Mouse (Mus musculus): Measurements from ENCODE around the gene Hsd17b12. TPM values are rescaled to one million over a fixed set of nuclear protein-coding genes. Genes with fewer than 3 reads are reported as not detected.

The Hsd17b12 gene
- polyA plus RNA-seq, 1 experiment from 2014 or later, result 138 TPM

DNA sequence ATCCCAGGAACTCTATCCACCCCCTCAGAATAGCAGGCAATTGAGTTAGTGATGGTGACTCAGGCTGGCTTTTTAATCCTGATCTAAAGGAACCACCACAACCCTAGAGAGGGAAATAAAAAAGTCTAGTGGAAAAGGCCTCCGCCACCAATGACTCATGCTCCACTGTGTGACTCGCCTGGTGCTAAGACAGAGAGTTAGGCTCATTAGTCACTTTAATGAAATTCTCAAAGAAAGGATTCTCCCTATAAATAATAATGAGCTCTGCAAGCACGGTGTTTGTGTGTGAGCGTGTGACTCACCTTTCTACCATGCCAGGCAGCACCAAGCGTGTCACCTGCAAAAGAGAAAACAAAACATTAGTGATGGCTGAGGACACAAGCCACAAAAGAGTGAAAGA lies 105.8 kb downstream of the Hsd17b12 start:
- ATAC-seq (ENCODE audit: low read depth), result no peak
- Histone ChIP-seq H3K27ac (ENCODE audit: low read depth, low read length) (no peak overlapping the region), H3K9me3 (ENCODE audit: control insufficient read depth, low read length) (no peaks in the 10 kb centered on the region), H3K9ac (replicated peaks; ENCODE audit: low read depth, low read length) (no peak overlapping the region), H3K4me3 (ENCODE audit: low read depth, low read length) (no peak overlapping the region), H3K4me2 (ENCODE audit: low read depth, low read length) (no peak overlapping the region), H3K27me3 (ENCODE audit: control insufficient read depth, insufficient read depth, low read length) (no peaks in the 10 kb centered on the region), H3K4me1 (ENCODE audit: control insufficient read depth, insufficient read depth, low read length) (peaks cover 11% of the 10 kb centered on the region; the same call in 1 of the 2 replicates), H3K36me3 (ENCODE audit: control insufficient read depth, insufficient read depth, low read length) (no peaks in the 10 kb centered on the region)
- WGBS, result 83% methylated on average over 5 of the region's 5 CpGs

DNA sequence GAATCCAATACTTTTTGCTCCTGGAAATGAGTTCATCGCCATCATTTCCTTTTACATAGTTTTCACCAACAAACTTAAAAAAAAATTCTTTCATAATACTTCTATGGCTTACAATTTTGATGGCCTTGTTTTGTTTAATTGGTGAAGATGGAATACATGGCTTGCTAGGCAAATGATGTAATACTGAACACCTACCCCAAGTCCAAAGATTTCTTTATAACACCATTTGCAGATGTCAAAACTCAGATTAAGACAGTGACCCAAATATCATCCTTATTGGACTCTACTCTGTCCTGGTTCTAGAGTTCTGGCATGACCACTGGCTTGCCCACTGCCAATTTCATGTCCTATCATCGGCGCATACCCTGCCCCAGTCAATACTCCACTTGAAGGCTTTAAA lies 106.9 kb downstream of the Hsd17b12 start:
- Histone ChIP-seq H3K9me3 (ENCODE audit: control insufficient read depth, low read length) (no peaks in the 10 kb centered on the region), H3K4me3 (ENCODE audit: low read depth, low read length) (no peak overlapping the region), H3K36me3 (ENCODE audit: control insufficient read depth, insufficient read depth, low read length) (no peaks in the 10 kb centered on the region), H3K4me1 (ENCODE audit: control insufficient read depth, insufficient read depth, low read length) (peaks cover 11% of the 10 kb centered on the region; the same call in 1 of the 2 replicates), H3K4me2 (ENCODE audit: low read depth, low read length) (no peak overlapping the region), H3K27ac (ENCODE audit: low read depth, low read length) (no peak overlapping the region), H3K27me3 (ENCODE audit: control insufficient read depth, insufficient read depth, low read length) (no peaks in the 10 kb centered on the region), H3K9ac (replicated peaks; ENCODE audit: low read depth, low read length) (no peak overlapping the region)
- no peak for ATAC-seq (ENCODE audit: low read depth)
- WGBS, result 97% methylated on average over 3 of the region's 3 CpGs

DNA sequence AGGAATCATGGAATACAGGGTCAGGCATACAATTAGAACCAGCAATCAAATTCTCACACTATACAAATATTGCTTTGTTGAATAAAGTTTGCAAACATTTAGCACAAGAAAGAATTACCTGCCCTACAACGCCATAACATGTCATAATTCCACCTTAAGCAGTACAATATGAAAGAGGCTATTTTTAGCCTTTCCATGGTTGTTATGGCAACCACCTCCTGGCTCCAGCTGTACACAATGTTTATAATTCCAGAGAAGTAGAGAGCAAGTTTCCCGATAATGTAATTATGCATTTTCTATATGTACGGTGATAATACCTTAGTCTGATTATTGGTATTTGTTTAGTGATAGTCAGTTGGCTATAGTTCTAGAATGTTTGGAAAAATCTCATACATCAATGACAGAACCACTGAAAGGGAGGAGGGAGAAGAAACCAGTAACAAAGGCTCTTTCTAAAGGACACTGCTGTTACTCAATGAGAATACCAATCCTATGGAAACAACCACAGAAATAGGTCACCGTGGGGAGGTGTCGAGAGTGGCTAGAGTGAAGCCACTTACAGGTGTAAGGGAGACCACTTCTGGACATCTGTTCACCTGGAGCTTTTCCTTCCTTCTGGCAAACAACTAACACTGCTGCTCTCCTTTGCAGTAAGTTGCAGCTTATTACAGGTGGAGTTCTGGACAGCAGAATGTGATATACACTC lies 108.1 kb downstream of the Hsd17b12 start:
- WGBS, result 62% methylated on average over 5 of the region's 5 CpGs
- Histone ChIP-seq H3K4me1 (ENCODE audit: control insufficient read depth, insufficient read depth, low read length) (peaks cover 11% of the 10 kb centered on the region; the same call in 1 of the 2 replicates), H3K36me3 (ENCODE audit: control insufficient read depth, insufficient read depth, low read length) (no peaks in the 10 kb centered on the region), H3K4me2 (ENCODE audit: low read depth, low read length) (no peak overlapping the region), H3K9me3 (ENCODE audit: control insufficient read depth, low read length) (no peaks in the 10 kb centered on the region), H3K4me3 (ENCODE audit: low read depth, low read length) (no peak overlapping the region), H3K27ac (ENCODE audit: low read depth, low read length) (no peak overlapping the region), H3K27me3 (ENCODE audit: control insufficient read depth, insufficient read depth, low read length) (no peaks in the 10 kb centered on the region), H3K9ac (replicated peaks; ENCODE audit: low read depth, low read length) (no peak overlapping the region)
- ATAC-seq (ENCODE audit: low read depth), result peak; percentile 31; the same call in 1 of the 2 replicates

DNA sequence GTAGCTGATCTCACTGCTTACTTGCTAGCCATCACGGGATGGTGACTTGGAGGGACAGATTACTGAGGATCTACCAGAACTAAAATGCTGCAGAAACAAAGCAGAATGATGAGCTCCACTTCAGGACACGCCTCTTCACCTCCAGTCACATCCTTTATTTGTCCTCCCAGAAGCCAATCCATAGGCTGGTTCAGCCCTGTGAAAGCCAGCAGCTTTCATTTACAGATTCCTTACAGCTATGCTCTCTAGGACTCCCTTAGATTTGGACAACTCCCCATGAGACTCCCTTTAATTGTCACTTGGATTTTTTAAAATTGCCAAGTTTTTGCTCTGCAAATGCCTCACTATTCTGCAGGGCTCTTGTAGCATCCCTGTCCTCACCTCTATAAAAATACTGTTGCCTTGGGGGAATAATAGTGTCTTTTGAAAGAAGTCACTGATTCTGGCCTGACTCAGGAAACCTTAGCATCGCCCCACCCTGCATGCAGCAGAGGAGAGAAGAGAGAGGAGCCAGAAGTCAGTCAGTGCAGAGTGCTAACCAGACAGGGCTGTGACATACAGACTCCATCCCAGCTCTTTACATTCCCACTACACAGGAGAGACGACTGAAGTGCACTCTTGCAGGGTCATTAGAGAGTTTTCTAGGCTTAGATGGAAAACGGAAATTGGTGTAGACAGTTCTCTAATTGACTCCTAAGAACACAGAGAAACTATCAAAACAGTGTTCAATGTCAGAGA lies 108.9 kb downstream of the Hsd17b12 start:
- Histone ChIP-seq H3K9ac (replicated peaks; ENCODE audit: low read depth, low read length) (no peak overlapping the region), H3K4me1 (ENCODE audit: control insufficient read depth, insufficient read depth, low read length) (peaks cover 14% of the 10 kb centered on the region; the same call in 1 of the 2 replicates), H3K27ac (ENCODE audit: low read depth, low read length) (peak overlapping the region; percentile 44), H3K36me3 (ENCODE audit: control insufficient read depth, insufficient read depth, low read length) (no peaks in the 10 kb centered on the region), H3K4me2 (ENCODE audit: low read depth, low read length) (no peak overlapping the region), H3K9me3 (ENCODE audit: control insufficient read depth, low read length) (no peaks in the 10 kb centered on the region), H3K4me3 (ENCODE audit: low read depth, low read length) (no peak overlapping the region), H3K27me3 (ENCODE audit: control insufficient read depth, insufficient read depth, low read length) (no peaks in the 10 kb centered on the region)
- 68% methylated on average over 5 of the region's 5 CpGs for WGBS
- ATAC-seq (ENCODE audit: low read depth), result no peak

DNA sequence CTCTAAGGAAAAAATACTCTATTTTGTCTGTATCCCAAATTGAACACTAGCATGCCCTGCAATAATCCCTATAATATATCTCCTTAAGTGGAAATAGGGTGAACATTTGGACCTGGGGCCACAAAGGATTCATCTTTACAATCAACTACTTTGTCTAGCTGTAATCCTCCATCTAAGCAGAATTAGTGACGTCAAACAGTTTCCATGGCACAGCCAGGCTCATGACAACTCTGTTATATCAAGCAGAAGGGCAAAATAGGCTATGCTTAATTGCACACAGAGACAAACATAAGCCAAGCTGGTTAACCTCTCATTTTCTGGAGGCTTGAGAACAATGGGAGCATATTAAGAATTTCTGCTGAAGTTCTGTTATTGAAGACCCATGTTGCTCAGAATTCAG lies 109.5 kb downstream of the Hsd17b12 start:
- WGBS, result 53% methylated on average over 1 of the region's 1 CpGs
- Histone ChIP-seq H3K4me3 (ENCODE audit: low read depth, low read length) (no peak overlapping the region), H3K4me2 (ENCODE audit: low read depth, low read length) (no peak overlapping the region), H3K36me3 (ENCODE audit: control insufficient read depth, insufficient read depth, low read length) (no peaks in the 10 kb centered on the region), H3K27me3 (ENCODE audit: control insufficient read depth, insufficient read depth, low read length) (no peaks in the 10 kb centered on the region), H3K27ac (ENCODE audit: low read depth, low read length) (peak overlapping the region; percentile 44; the same call in 1 of the 2 replicates), H3K9ac (replicated peaks; ENCODE audit: low read depth, low read length) (no peak overlapping the region), H3K4me1 (ENCODE audit: control insufficient read depth, insufficient read depth, low read length) (peaks cover 14% of the 10 kb centered on the region; the same call in 1 of the 2 replicates), H3K9me3 (ENCODE audit: control insufficient read depth, low read length) (no peaks in the 10 kb centered on the region)
- no peak for ATAC-seq (ENCODE audit: low read depth)

DNA sequence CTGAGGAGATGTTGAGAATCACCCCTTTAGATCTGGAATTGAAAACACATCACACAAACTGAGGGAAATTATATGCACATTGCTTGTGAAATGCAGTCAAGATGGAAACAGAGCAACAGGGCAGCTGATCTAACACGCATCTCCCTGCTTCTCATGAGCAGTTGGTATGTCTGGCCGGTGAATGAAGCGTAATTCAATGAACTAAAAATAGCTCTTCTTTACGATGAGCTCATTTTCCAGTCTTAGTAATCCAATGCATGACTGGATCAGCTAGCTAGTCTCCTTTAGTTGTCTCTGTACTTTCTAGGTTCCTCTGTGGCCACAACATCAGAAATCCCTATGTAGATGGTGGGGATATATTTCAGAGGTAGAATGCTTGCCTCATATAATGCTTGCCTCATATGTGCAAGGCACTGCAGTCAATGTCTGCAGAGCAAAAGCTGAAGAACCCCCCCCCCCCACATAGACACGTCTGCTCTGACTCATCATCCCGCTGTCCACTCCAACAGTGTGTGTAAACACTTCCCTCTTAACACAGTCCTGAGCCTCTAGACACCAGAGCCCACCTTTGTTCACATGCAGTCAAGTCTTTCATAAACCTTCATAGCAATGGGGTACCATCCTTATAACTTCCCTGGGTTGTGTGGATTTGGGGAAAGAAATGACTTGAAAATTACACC lies 112.2 kb downstream of the Hsd17b12 start:
- no peak for ATAC-seq (ENCODE audit: low read depth)

DNA sequence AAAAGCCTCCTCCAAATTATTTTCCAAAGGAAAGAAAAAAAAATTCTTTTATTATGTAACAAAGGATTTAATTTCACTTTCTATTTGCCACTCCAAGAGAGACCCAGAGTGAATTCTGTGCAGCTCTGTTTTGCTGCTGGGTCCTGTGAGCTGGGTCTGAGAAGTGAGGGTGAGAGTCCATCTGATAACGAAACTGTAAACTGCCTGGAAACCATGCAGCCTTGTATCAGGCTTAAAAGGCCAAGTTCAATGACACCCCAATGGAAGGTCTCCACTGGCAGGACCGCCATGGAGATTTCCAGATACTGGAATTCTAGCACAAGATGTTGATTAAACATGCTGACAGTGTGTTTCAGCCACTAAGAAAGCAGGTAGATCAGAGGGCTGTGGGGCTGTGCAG lies 113.6 kb downstream of the Hsd17b12 start:
- Histone ChIP-seq H3K4me1 (ENCODE audit: control insufficient read depth, insufficient read depth, low read length) (peaks cover 11% of the 10 kb centered on the region; the same call in 1 of the 2 replicates), H3K4me2 (ENCODE audit: low read depth, low read length) (no peak overlapping the region), H3K27ac (ENCODE audit: low read depth, low read length) (no peak overlapping the region), H3K4me3 (ENCODE audit: low read depth, low read length) (no peak overlapping the region), H3K9ac (replicated peaks; ENCODE audit: low read depth, low read length) (no peak overlapping the region), H3K9me3 (ENCODE audit: control insufficient read depth, low read length) (no peaks in the 10 kb centered on the region), H3K36me3 (ENCODE audit: control insufficient read depth, insufficient read depth, low read length) (no peaks in the 10 kb centered on the region), H3K27me3 (ENCODE audit: control insufficient read depth, insufficient read depth, low read length) (no peaks in the 10 kb centered on the region)
- ATAC-seq (ENCODE audit: low read depth), result no peak
- WGBS, result 85% methylated on average over 2 of the region's 2 CpGs

More for the DNA sequence above, 112.2 kb downstream of the Hsd17b12 start:
- no peak overlapping the region for H3K4me3 ChIP-seq (ENCODE audit: low read depth, low read length)
- H3K27me3 ChIP-seq (ENCODE audit: control insufficient read depth, insufficient read depth, low read length), result no peaks in the 10 kb centered on the region
- no peak overlapping the region for H3K9ac ChIP-seq (replicated peaks; ENCODE audit: low read depth, low read length)
- 60% methylated on average over 6 of the region's 6 CpGs for WGBS
- H3K4me1 ChIP-seq (ENCODE audit: control insufficient read depth, insufficient read depth, low read length), result peaks cover 14% of the 10 kb centered on the region; the same call in 1 of the 2 replicates
- H3K27ac ChIP-seq (ENCODE audit: low read depth, low read length), result no peak overlapping the region
- H3K4me2 ChIP-seq (ENCODE audit: low read depth, low read length), result no peak overlapping the region
- no peaks in the 10 kb centered on the region for H3K9me3 ChIP-seq (ENCODE audit: control insufficient read depth, low read length)
- H3K36me3 ChIP-seq (ENCODE audit: control insufficient read depth, insufficient read depth, low read length), result no peaks in the 10 kb centered on the region

DNA sequence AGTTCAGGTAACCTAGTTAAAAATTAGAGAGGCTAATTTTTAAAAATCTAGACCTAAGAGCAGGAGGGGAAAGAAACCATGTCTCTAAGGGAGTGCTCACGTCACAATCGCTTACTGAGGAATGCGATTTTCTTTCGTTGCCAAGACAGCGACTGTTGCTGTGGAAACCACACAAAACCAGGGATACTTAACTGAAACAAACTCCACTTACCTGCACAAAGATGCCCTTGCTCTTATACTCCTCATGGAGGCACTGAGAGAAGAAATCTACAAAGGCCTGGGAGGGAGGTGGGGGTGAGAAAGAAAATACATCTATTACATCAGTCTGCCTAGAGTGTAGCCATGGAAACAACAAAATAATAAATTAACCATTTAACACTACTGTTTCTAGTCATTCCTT lies 114.1 kb downstream of the Hsd17b12 start:
- H3K4me2 ChIP-seq (ENCODE audit: low read depth, low read length), result no peak overlapping the region
- no peak overlapping the region for H3K27ac ChIP-seq (ENCODE audit: low read depth, low read length)
- H3K9ac ChIP-seq (replicated peaks; ENCODE audit: low read depth, low read length), result no peak overlapping the region
- WGBS, result 39% methylated on average over 5 of the region's 5 CpGs
- H3K4me3 ChIP-seq (ENCODE audit: low read depth, low read length), result no peak overlapping the region
- no peaks in the 10 kb centered on the region for H3K36me3 ChIP-seq (ENCODE audit: control insufficient read depth, insufficient read depth, low read length)
- ATAC-seq (ENCODE audit: low read depth), result peak; percentile 46; the same call in 1 of the 2 replicates
- H3K9me3 ChIP-seq (ENCODE audit: control insufficient read depth, low read length), result no peaks in the 10 kb centered on the region
- H3K4me1 ChIP-seq (ENCODE audit: control insufficient read depth, insufficient read depth, low read length), result peaks cover 7% of the 10 kb centered on the region; the same call in 1 of the 2 replicates
- no peaks in the 10 kb centered on the region for H3K27me3 ChIP-seq (ENCODE audit: control insufficient read depth, insufficient read depth, low read length)
